Mouse (Mus musculus): ENCODE measurements around the gene Myrip.

GRCm38 (mm10) chr9:120296938-120297337 is 4.4 kb upstream of the Myrip start:
- TF ChIP-seq EP300 (IDR thresholded peaks at IDR 0.05; ENCODE audit: low read depth in 1 of 2, low read length in 2 of 2) (no peak), CTCF (IDR thresholded peaks at IDR 0.05 in 2 of 3, conservative IDR thresholded peaks at IDR 0.05 in 1 of 3; ENCODE audit: control insufficient read depth in 1 of 3, insufficient read depth in 1 of 3, low read depth in 2 of 3, low read length in 3 of 3, poor library complexity in 1 of 3, severe bottlenecking in 1 of 3) (no peak), POLR2A (IDR thresholded peaks at IDR 0.05; ENCODE audit: control insufficient read depth in 1 of 2, insufficient read depth in 1 of 2, low read depth in 1 of 2, low read length in 2 of 2, poor library complexity in 1 of 2) (no peak), USF1 (IDR thresholded peaks at IDR 0.05; ENCODE audit: low read depth, low read length) (no peak)

Data from MEL (cell line).